Mouse (Mus musculus) lung, adult 2 months (tissue): ENCODE data around the gene Lrrc26.

ENCODE experiments used
- CTCF ChIP-seq: fragments of 200-500 bp; IDR thresholded peaks from 2 replicates; pipeline ENCODE4 v1.5.1; 2011; ENCODE audit warnings: mild to moderate bottlenecking, low read length, control low read depth; ENCODE audit not compliant: insufficient read depth
- POLR2A ChIP-seq: fragments of 200-500 bp; IDR thresholded peaks from 2 replicates; pipeline ENCODE4 v1.6.1; 2011; ENCODE audit warnings: low read depth, mild to moderate bottlenecking, control low read depth, low read length, borderline replicate concordance; ENCODE audit errors: extremely low read depth

DNA sequence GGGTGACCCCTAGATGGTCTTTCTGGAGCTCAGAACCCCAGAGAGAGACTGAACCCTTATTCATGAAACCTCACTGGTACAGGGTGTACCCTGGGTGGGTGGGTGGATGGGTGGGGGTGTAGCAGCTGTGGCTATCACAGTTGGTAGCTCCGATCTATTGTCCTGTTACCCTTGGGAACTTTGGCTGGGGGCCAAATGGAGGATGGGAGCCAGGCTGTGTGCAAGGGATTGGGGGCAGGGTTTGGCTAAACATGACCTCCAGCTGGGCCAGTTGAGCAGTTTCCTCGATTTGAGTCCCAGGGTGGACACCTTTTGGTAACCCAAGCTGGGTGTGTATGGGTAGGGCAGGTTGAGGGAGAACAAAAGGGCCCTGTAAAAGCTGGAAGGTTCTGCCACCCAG lies 23.0 kb upstream of the Lrrc26 start:
- no peak for TF ChIP-seq CTCF
- no peak for TF ChIP-seq POLR2A
